Mouse (Mus musculus): ENCODE measurements around the gene Fam131b. TPM values are rescaled to one million over a fixed set of nuclear protein-coding genes. Genes with fewer than 3 reads are reported as not detected.

Gene Fam131b
- polyA plus RNA-seq, 1 experiment from 2014 or later, result 0.85 TPM

DNA sequence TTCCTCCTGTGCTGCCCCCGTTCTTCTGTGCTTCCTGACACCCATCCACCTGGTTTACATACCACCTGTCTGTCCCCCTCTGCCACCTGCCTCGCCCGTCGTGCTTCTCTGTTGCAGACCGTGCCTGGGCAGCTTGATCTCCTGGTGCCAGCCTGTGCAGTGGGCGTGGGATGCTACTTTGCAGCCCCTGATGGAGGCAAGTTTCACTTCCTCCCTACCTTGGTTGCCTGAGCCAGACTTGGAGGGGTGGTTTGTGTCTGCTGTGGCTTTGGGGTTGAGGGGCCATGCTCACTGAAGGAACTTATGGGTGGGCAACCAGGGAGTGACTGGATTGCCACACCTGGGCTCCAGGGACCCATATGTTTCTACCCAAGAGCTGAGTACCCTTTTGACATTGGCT, 31.1 kb downstream of the Fam131b start:
- DNase-seq (ENCODE audit: low spot score) (no peak), ATAC-seq (ENCODE audit: insufficient number of reproducible peaks, low FRiP score, low TSS enrichment, low read depth) (no peak)
- WGBS, result 89% methylated on average over 6 of the region's 6 CpGs
- no peak overlapping the region for H3K4me2 ChIP-seq (ENCODE audit: low read depth, severe bottlenecking)
- no peak overlapping the region for H3K27ac ChIP-seq (replicated peaks; ENCODE audit: low read depth, low read length)
- H3K9me3 ChIP-seq (ENCODE audit: control insufficient read depth, low read length), result no peaks in the 10 kb centered on the region
- no peaks in the 10 kb centered on the region for H3K4me1 ChIP-seq (ENCODE audit: control insufficient read depth, insufficient read depth, low read length)
- H3K27me3 ChIP-seq (ENCODE audit: control insufficient read depth, insufficient read depth, low read length), result no peaks in the 10 kb centered on the region
- H3K9ac ChIP-seq (ENCODE audit: low read length), result no peak overlapping the region
- H3K4me3 ChIP-seq (ENCODE audit: low read depth, low read length), result no peak overlapping the region
- H3K36me3 ChIP-seq (ENCODE audit: control insufficient read depth, insufficient read depth, low read length), result no peaks in the 10 kb centered on the region

DNA sequence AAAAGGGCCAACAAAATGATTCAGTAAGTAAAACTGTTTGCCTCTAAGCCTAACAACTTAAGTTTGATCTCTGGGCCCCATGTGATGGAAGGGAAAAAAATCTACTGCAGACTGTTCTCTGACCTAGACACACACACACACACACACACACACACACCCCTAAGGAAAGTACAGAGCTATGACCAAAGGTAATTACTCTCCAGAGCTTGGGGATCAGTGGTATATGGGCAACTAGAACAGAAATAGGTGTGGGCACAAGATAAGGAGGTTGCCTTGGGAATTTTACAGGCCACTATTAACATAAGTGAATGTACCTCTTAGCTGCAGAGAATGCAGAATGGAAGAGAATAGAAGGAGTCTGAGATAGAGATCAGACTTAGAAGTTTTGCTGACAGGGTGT, 36.9 kb downstream of the Fam131b start:
- Histone ChIP-seq H3K4me2 (ENCODE audit: low read depth, severe bottlenecking) (no peak overlapping the region), H3K4me1 (ENCODE audit: control insufficient read depth, insufficient read depth, low read length) (no peaks in the 10 kb centered on the region), H3K4me3 (ENCODE audit: low read depth, low read length) (no peak overlapping the region), H3K27ac (replicated peaks; ENCODE audit: low read depth, low read length) (no peak overlapping the region), H3K9me3 (ENCODE audit: control insufficient read depth, low read length) (no peaks in the 10 kb centered on the region), H3K9ac (ENCODE audit: low read length) (no peak overlapping the region), H3K36me3 (ENCODE audit: control insufficient read depth, insufficient read depth, low read length) (no peaks in the 10 kb centered on the region; the same call in 1 of the 2 replicates), H3K27me3 (ENCODE audit: control insufficient read depth, insufficient read depth, low read length) (no peaks in the 10 kb centered on the region)
- DNase-seq (ENCODE audit: low spot score), result no peak
- no peak for ATAC-seq (ENCODE audit: insufficient number of reproducible peaks, low FRiP score, low TSS enrichment, low read depth)

DNA sequence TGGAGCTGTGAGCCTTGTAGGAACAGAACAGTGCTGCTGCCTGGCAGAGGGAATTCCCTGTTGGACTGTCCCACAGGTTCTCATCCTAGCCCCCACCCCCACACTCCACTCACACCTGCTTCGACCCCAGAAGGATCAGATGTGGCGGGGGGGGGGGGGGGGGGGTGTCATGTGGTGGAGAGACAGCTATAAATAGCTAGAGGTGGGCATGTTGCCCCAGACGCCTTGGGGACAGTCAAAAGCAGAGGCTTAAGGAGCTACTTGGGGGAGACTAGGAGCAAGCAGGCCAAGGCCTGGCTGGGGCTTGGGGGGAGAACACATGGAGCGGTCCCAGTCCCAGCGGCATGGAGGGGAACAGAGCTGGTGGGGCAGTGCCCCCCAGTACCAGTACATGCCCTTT, 38.0 kb downstream of the Fam131b start, which contains the start of gene Clcn1:
TSS of gene Clcn1 (plus strand) at position 238 of the 400 bp plus-strand sequence.
- Histone ChIP-seq H3K4me1 (ENCODE audit: control insufficient read depth, insufficient read depth, low read length) (no peaks in the 10 kb centered on the region), H3K27me3 (ENCODE audit: control insufficient read depth, insufficient read depth, low read length) (no peaks in the 10 kb centered on the region), H3K9me3 (ENCODE audit: control insufficient read depth, low read length) (no peaks in the 10 kb centered on the region), H3K4me2 (ENCODE audit: low read depth, severe bottlenecking) (no peak within 1 kb of the TSS), H3K27ac (replicated peaks; ENCODE audit: low read depth, low read length) (no peak within 1 kb of the TSS), H3K36me3 (ENCODE audit: control insufficient read depth, insufficient read depth, low read length) (peaks cover 2% of the 10 kb centered on the region; the same call in 1 of the 2 replicates), H3K9ac (ENCODE audit: low read length) (no peak within 1 kb of the TSS), H3K4me3 (ENCODE audit: low read depth, low read length) (no peak within 1 kb of the TSS)
- ATAC-seq (ENCODE audit: insufficient number of reproducible peaks, low FRiP score, low TSS enrichment, low read depth), result no peak
- DNase-seq (ENCODE audit: low spot score), result no peak
- 71% methylated on average over 4 of the region's 5 CpGs for whole genome bisulfite sequencing

DNA sequence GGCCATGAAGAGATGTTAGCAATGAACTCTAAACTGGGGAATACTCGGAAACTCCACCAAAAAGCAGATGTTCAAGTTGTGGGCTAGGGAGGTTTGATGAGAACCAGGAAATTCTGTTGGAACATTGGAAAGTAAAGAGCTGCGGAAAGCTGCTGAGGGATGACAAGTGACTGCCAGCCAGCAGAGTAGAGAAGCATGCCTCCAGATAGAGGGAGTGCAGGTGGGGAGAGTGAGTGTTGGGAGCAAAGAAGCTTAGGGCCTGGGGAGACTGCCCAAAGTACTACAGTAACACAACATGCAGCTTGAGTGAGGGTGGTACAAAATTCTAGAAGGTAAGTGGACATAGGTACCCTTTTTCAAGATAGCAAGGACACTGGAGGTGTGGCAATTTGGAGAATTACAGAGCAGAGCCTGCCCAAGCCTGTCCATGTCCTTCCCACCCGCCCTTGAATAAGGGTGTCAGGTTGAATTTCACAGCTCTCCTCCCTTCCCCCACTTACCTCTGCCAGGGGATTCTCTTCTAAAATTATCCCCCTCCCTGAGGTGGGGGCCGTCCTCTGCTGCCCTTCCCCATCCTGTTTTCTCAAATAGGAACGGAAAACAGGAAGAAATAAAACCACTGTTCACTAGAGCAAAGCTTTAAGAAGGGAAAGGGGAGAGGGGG, 41.4 kb downstream of the Fam131b start:
- DNase-seq (ENCODE audit: low spot score), result no peak
- H3K36me3 ChIP-seq (ENCODE audit: control insufficient read depth, insufficient read depth, low read length), result peaks cover 16% of the 10 kb centered on the region; the same call in 1 of the 2 replicates
- no peaks in the 10 kb centered on the region for H3K4me1 ChIP-seq (ENCODE audit: control insufficient read depth, insufficient read depth, low read length)
- no peak overlapping the region for H3K4me2 ChIP-seq (ENCODE audit: low read depth, severe bottlenecking)
- no peak overlapping the region for H3K9ac ChIP-seq (ENCODE audit: low read length)
- H3K9me3 ChIP-seq (ENCODE audit: control insufficient read depth, low read length), result no peaks in the 10 kb centered on the region
- H3K4me3 ChIP-seq (ENCODE audit: low read depth, low read length), result no peak overlapping the region
- no peak; the same call in 1 of the 2 replicates for ATAC-seq (ENCODE audit: insufficient number of reproducible peaks, low FRiP score, low TSS enrichment, low read depth)
- no peak overlapping the region for H3K27ac ChIP-seq (replicated peaks; ENCODE audit: low read depth, low read length)
- H3K27me3 ChIP-seq (ENCODE audit: control insufficient read depth, insufficient read depth, low read length), result no peaks in the 10 kb centered on the region
- 74% methylated on average over 5 of the region's 5 CpGs for WGBS

DNA sequence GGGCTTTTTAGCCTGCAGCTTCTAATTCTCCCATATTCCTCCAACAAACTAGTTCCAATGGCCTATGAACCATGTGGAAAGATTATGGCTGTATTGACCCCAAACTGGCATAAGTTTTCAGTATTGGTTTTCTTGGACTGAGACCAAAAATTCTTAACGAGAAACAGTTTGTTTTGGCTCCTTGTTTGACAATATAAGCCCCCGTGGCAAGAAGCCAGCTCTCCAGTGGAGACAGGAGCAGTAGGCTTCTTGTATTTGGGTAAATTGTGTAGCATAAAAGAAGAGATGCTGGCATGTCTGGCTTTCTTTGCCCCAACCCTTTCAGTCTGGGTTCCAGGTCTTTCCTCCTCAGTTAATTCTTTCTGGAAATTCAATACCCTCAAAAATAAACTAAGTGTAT, 48.3 kb downstream of the Fam131b start:
- 78% methylated on average over 2 of the region's 2 CpGs for WGBS
- Histone ChIP-seq H3K9ac (ENCODE audit: low read length) (no peak overlapping the region), H3K4me1 (ENCODE audit: control insufficient read depth, insufficient read depth, low read length) (no peaks in the 10 kb centered on the region), H3K27me3 (ENCODE audit: control insufficient read depth, insufficient read depth, low read length) (no peaks in the 10 kb centered on the region), H3K27ac (replicated peaks; ENCODE audit: low read depth, low read length) (no peak overlapping the region), H3K9me3 (ENCODE audit: control insufficient read depth, low read length) (no peaks in the 10 kb centered on the region), H3K4me2 (ENCODE audit: low read depth, severe bottlenecking) (no peak overlapping the region), H3K36me3 (ENCODE audit: control insufficient read depth, insufficient read depth, low read length) (peaks cover 28% of the 10 kb centered on the region; the same call in 1 of the 2 replicates), H3K4me3 (ENCODE audit: low read depth, low read length) (no peak overlapping the region)
- DNase-seq (ENCODE audit: low spot score), result no peak
- ATAC-seq (ENCODE audit: insufficient number of reproducible peaks, low FRiP score, low TSS enrichment, low read depth), result no peak

DNA sequence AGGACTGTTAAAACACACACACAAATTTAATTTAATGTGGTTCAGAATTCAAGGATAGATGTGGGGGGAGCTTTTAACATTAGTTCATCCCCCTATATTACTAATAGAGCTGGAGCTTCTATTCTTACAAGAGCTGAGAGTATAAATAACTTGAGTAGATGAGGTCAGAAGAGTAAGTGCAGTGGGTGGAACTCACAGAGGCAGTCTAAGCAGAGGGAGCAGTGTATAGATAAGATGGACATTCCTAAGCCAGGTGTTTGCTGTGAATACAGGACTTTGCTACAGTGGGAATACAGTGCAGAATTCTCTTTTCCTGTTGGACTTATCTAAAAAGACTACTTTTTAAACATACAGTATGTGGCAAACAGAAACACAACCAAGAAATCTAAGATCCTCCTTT, 53.6 kb downstream of the Fam131b start:
- no peak for ATAC-seq (ENCODE audit: insufficient number of reproducible peaks, low FRiP score, low TSS enrichment, low read depth)

DNA sequence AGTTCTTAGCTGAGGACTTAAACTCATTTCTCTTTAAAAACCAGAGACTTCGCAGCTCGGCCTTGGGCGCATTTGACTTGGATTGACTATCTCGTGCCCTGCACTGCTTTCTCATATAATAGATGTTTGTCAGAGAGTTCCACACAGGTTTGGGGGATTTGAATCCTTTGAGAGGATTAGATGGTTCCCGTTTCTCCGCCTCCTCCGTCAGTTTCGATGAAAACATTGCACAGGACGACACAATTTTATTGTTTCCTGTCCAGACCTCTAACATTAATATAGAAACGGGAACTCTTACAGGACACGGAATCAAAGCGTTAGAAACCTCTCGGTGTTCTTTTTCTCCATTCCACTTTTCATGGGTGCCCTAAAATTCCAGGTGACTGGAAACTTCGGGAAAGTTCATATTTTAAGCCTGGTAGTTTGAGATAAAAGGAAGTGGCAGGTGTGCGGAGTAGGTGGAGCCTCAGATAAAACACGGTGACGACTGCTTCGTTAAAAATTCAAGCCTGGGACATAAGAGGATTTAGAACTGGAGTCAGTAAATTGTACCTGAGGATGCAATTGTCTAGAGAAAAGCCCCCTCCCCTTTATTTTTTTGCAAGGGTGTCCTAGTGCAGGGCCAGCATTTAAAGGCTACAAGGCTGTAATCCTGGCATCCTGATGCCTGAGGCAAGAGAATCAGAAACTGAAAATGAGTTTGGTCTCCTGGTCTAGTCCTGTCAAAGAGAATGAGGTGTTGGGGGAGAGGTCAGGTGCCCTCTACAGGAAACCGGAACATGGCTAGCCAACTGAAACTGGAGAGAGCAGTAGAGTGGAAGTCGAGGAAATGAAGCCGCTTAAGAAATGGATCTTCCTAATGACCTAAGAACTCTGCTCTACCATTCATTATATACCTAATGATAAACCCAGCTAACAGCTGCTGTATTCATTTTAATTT, 58.8 kb downstream of the Fam131b start:
- no peak for ATAC-seq (ENCODE audit: insufficient number of reproducible peaks, low FRiP score, low TSS enrichment, low read depth)
- WGBS, result under 1% methylated on average over 21 of the region's 21 CpGs
- DNase-seq (ENCODE audit: low spot score), result peak; percentile 49
- peak overlapping the region; percentile 91 for H3K9ac ChIP-seq (ENCODE audit: low read length)
- H3K36me3 ChIP-seq (ENCODE audit: control insufficient read depth, insufficient read depth, low read length), result peaks cover 12% of the 10 kb centered on the region; the same call in 1 of the 2 replicates
- H3K27me3 ChIP-seq (ENCODE audit: control insufficient read depth, insufficient read depth, low read length), result no peaks in the 10 kb centered on the region
- peak overlapping the region; percentile 68 for H3K27ac ChIP-seq (replicated peaks; ENCODE audit: low read depth, low read length)
- H3K4me2 ChIP-seq (ENCODE audit: low read depth, severe bottlenecking), result peak overlapping the region; percentile 61
- no peaks in the 10 kb centered on the region for H3K4me1 ChIP-seq (ENCODE audit: control insufficient read depth, insufficient read depth, low read length)
- peak overlapping the region; percentile 56 for H3K4me3 ChIP-seq (ENCODE audit: low read depth, low read length)
- no peaks in the 10 kb centered on the region for H3K9me3 ChIP-seq (ENCODE audit: control insufficient read depth, low read length)

More for the DNA sequence above, 53.6 kb downstream of the Fam131b start:
- Histone ChIP-seq H3K4me2 (ENCODE audit: low read depth, severe bottlenecking) (no peak overlapping the region), H3K27me3 (ENCODE audit: control insufficient read depth, insufficient read depth, low read length) (no peaks in the 10 kb centered on the region), H3K4me3 (ENCODE audit: low read depth, low read length) (no peak overlapping the region), H3K27ac (replicated peaks; ENCODE audit: low read depth, low read length) (no peak overlapping the region), H3K36me3 (ENCODE audit: control insufficient read depth, insufficient read depth, low read length) (peaks cover 22% of the 10 kb centered on the region; the same call in 1 of the 2 replicates), H3K4me1 (ENCODE audit: control insufficient read depth, insufficient read depth, low read length) (no peaks in the 10 kb centered on the region), H3K9ac (ENCODE audit: low read length) (no peak overlapping the region), H3K9me3 (ENCODE audit: control insufficient read depth, low read length) (no peaks in the 10 kb centered on the region)
- no peak for DNase-seq (ENCODE audit: low spot score)
